Mouse (Mus musculus) limb, embryonic 12.5 days (tissue): ENCODE data around the gene Pip4k2a. TPM values are rescaled to one million over a fixed set of nuclear protein-coding genes. Genes with fewer than 3 reads are reported as not detected.
A peak's percentile ranks its signal among the peaks of the same experiment; 100 is the strongest.

Experiments
- ATAC-seq: fragments of 200-750 bp; cut with Nextera tagmentation; 2 replicates; pipeline ENCODE4 v1.8.0; 2017; ENCODE audit warnings: low read depth, moderate TSS enrichment; ENCODE audit not compliant: insufficient number of reproducible peaks, insufficient read depth, low FRiP score, low TSS enrichment
- H3K27ac ChIP-seq: fragments of 300-500 bp; sonication (generic); 2 replicates; pipeline ENCODE4 v1.5.1; 2016; ENCODE audit warnings: mild to moderate bottlenecking, moderate library complexity
- H3K27me3 ChIP-seq: fragments of 300-500 bp; sonication (generic); 2 replicates; pipeline ENCODE4 v1.6.1; 2016; ENCODE audit warnings: mild to moderate bottlenecking, moderate library complexity
- H3K36me3 ChIP-seq: fragments of 300-500 bp; sonication (generic); 2 replicates; pipeline ENCODE4 v1.6.1; 2016; ENCODE audit warnings: mild to moderate bottlenecking, moderate library complexity
- H3K4me1 ChIP-seq: fragments of 300-500 bp; sonication (generic); replicated peaks from 2 replicates; pipeline ENCODE4 v1.6.1; 2016
- H3K4me2 ChIP-seq: fragments of 300-500 bp; sonication (generic); 2 replicates; pipeline ENCODE4 v1.6.1; 2016; ENCODE audit warnings: mild to moderate bottlenecking, moderate library complexity
- H3K4me3 ChIP-seq: fragments of 300-500 bp; sonication (generic); replicated peaks from 2 replicates; pipeline ENCODE4 v1.5.1; 2016; ENCODE audit warnings: mild to moderate bottlenecking
- H3K9ac ChIP-seq: fragments of 300-500 bp; sonication (generic); replicated peaks from 2 replicates; pipeline ENCODE4 v1.6.1; 2016; ENCODE audit warnings: mild to moderate bottlenecking, moderate library complexity
- H3K9me3 ChIP-seq: fragments of 300-500 bp; sonication (generic); 2 replicates; pipeline ENCODE4 v1.6.1; 2016; ENCODE audit warnings: mild to moderate bottlenecking, moderate library complexity
- WGBS: fragments of 180-500 bp; shearing (Covaris S2); methylation state at CpG from one replicate; pipeline ENCODE4 v1.1.7; 2016; 5-methylcytosine and 5-hydroxymethylcytosine counted together
- polyA plus RNA-seq: library from polyadenylated mRNA; unstranded; fragments of >200 nt; fragmentation: Nextera tagmentation; extraction: Ambion mirVana; gene quantifications from 2 replicates; pipeline ENCODE4 v1.2.1, GENCODE M21; 2016

Pip4k2a gene
- polyA plus RNA-seq, 1 experiment from 2014 or later: 9.9 TPM

DNA sequence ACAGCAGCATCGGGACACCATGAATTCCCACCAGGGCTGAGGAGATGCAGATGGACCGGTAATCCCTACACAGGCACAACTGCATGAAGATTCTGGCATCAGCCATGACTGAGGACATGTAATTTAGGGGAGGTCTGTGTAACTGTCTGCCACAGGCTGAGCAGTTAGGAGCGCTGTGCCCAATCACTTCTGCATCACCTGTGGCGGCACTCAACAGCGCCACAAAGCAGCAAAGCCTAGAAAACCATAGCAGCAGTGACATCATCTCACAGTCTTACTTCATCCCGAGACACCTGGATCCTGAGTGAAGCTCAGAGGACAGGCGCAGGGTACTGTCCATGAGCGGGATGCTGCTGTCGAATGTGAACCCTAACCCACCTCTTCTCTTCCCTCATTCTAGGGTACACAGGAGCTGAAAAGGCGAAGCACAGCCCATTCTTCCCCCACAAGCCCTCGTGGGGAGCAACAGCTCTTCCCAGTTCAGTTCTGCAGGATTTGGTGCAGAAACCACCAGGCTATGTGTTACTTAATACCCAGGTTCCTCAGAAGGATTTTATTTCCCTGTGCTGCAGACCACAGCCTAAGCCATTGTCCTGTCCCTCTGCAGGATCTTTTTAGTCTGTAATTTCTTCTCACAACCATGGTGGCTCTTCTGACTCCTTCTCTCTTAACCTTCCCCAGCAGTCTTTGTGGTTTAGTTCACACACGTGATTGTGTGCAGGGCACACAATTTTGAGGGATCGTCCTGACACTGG, 34.5 kb downstream of the Pip4k2a start:
- Histone ChIP-seq H3K27me3 (peaks cover 3% of the 10 kb centered on the region; the same call in 1 of the 2 replicates), H3K9ac (no peak overlapping the region), H3K27ac (no peak overlapping the region), H3K4me1 (peaks cover 22% of the 10 kb centered on the region), H3K4me2 (no peak overlapping the region), H3K36me3 (no peaks in the 10 kb centered on the region), H3K9me3 (no peaks in the 10 kb centered on the region), H3K4me3 (no peak overlapping the region)
- 76% methylated on average over 13 of the region's 13 CpGs for WGBS
- no peak for ATAC-seq

DNA sequence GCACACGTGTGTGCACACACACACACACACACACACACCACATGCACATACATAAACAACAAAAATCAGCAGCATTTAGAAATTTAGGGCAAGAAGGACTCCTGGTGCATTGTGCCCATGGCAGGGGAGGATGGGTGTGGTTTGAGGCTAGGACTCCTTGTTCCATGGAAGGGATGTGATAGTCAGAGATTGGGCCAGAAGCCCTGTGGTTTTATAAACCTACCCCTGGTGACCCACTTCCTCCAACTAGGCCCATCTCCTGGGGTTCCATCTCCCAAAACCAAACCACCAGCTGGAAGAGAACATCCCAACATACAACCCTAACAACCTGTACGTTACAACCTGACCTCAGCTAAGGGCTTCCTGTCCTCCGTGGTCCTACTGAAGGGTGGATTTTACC, 35.4 kb downstream of the Pip4k2a start:
- no peak for ATAC-seq
- no peak overlapping the region for H3K4me3 ChIP-seq
- no peak overlapping the region for H3K4me2 ChIP-seq
- no peak overlapping the region for H3K27ac ChIP-seq
- H3K9ac ChIP-seq: no peak overlapping the region
- 76% methylated on average over 3 of the region's 3 CpGs for WGBS
- no peaks in the 10 kb centered on the region for H3K9me3 ChIP-seq
- no peaks in the 10 kb centered on the region for H3K36me3 ChIP-seq
- H3K4me1 ChIP-seq: peaks cover 23% of the 10 kb centered on the region
- H3K27me3 ChIP-seq: peaks cover 3% of the 10 kb centered on the region; the same call in 1 of the 2 replicates

DNA sequence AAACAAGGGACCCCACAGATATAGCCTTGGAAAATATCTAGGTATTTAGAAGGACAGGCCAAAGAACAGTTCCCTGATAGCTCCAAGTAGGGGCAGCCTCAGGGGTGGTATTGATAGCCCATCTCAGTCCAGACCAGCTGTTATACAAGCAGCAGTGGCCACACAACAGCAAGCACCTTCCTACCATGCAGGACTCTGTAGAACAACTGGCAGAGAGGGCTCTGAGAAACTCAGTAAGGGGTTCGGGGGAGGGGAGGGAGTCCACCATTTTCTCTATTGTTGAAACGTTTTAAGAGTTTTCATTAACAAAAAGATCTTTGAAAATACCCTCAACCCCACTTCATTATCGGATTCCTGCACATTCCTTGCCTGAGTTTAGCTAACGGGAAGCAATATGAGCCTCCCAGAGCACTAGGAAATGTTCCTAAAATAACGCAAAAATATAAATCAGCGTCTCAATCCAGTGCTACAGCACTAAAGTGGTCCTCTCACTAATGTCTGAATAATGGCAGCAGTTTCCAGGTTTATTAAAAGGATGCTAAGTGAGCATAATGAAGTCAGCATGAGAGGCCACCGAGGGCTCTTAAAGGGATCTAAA, 37.5 kb downstream of the Pip4k2a start:
- 0 out of 2 replicates have a peak, but pooled peaks have one; percentile 64 for ATAC-seq
- H3K4me1 ChIP-seq: peaks cover 34% of the 10 kb centered on the region
- 22% methylated on average over 7 of the region's 7 CpGs for WGBS

DNA sequence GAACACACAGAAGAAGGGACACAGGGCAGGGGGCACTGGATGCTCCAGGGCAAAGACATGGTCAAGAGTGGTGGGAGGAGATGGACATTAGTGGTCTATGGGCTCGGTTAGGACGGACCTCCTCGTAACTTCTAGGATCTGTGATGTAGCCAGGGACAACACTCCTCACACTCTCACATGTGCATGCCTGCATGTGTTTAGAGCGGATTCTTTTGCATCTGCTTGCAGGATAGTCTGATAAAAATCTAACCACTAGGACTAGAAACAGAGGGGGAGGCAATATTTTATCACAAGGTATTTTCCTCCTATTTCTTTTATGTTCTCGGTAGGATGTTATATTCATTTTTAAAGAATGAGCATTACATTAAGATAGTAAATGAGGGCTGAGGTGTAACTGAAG, 38.4 kb downstream of the Pip4k2a start:
- H3K36me3 ChIP-seq: no peaks in the 10 kb centered on the region
- H3K9me3 ChIP-seq: no peaks in the 10 kb centered on the region
- no peak for ATAC-seq
- H3K4me1 ChIP-seq: peaks cover 44% of the 10 kb centered on the region
- H3K27ac ChIP-seq: no peak overlapping the region
- WGBS: 89% methylated on average over 5 of the region's 5 CpGs
- H3K4me3 ChIP-seq: no peak overlapping the region
- no peak overlapping the region for H3K4me2 ChIP-seq
- H3K9ac ChIP-seq: no peak overlapping the region
- peaks cover 16% of the 10 kb centered on the region for H3K27me3 ChIP-seq

More for the DNA sequence above, 37.5 kb downstream of the Pip4k2a start:
- no peak overlapping the region for H3K4me2 ChIP-seq
- H3K4me3 ChIP-seq: no peak overlapping the region
- H3K27ac ChIP-seq: 0 out of 2 replicates have a peak overlapping the region, but pooled peaks have one; percentile 19
- no peak overlapping the region for H3K9ac ChIP-seq
- no peaks in the 10 kb centered on the region for H3K9me3 ChIP-seq
- H3K36me3 ChIP-seq: no peaks in the 10 kb centered on the region
- H3K27me3 ChIP-seq: peaks cover 14% of the 10 kb centered on the region

DNA sequence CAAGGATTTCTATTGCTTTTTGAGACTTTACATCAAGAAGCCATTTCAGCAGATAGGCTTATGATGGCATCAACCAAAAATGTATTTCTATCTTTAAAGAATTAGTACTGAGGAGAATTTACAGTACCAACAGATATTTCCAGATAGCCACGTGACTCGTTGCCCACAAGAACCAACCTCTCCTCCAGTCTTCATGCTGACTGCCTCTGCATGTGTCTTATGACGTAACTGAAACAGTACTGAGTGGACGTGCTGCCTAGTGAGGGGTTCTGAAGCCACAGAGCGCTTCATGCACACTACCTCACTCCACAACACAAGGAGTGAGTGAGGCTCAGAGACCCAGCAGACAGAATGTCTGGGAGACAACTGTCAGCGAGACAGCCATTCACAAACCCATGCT, 38.9 kb downstream of the Pip4k2a start:
- no peaks in the 10 kb centered on the region for H3K9me3 ChIP-seq
- ATAC-seq: no peak
- H3K36me3 ChIP-seq: no peaks in the 10 kb centered on the region
- H3K27me3 ChIP-seq: peaks cover 16% of the 10 kb centered on the region
- H3K4me3 ChIP-seq: no peak overlapping the region
- H3K9ac ChIP-seq: no peak overlapping the region
- H3K27ac ChIP-seq: no peak overlapping the region
- H3K4me2 ChIP-seq: no peak overlapping the region
- peaks cover 48% of the 10 kb centered on the region for H3K4me1 ChIP-seq
- WGBS: 88% methylated on average over 6 of the region's 6 CpGs

DNA sequence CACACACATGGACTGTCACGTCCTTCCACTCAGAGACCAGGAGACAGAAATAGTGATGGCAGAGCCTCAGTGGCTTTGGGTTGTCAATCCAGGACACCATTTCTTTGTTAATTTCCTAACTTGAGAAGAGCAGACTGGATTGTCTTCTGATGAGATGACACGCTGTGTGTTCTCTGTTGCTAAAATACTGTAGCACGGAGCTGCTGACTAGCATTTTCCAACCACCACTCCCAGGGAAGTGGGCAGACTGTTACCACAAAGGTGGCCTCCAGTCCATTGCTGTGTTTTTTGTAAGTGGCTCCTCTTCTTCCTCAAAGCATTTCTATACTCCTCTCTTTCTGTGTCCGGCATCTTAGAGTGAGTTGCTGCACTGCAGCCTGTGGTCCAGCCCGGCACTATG, 39.4 kb downstream of the Pip4k2a start:
- no peak overlapping the region for H3K4me2 ChIP-seq
- no peak for ATAC-seq
- no peak overlapping the region for H3K27ac ChIP-seq
- H3K4me1 ChIP-seq: peaks cover 53% of the 10 kb centered on the region
- H3K4me3 ChIP-seq: no peak overlapping the region
- peaks cover 16% of the 10 kb centered on the region for H3K27me3 ChIP-seq
- H3K36me3 ChIP-seq: no peaks in the 10 kb centered on the region
- 95% methylated on average over 5 of the region's 5 CpGs for WGBS
- H3K9me3 ChIP-seq: no peaks in the 10 kb centered on the region
- H3K9ac ChIP-seq: no peak overlapping the region

DNA sequence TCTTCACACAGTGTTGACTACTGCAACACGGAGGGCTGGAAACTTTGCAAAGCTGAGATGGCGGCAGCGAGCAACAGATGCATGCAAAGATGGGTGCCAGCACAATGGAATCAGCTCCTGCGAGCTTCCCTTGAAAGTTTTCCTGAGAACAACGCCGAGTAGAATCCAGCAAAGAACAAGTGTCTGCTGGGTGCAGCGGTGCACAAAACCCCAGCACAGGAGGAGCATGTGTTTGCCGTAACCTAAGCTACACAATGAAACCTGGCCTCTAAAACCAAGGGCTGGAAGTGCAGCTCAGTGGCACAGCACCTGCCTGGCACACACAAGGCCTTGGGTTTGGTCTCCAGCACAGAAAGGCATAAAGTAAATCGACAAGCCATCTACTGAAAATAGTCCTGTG, 39.9 kb downstream of the Pip4k2a start:
- H3K27ac ChIP-seq: no peak overlapping the region
- 88% methylated on average over 9 of the region's 9 CpGs for WGBS
- no peaks in the 10 kb centered on the region for H3K9me3 ChIP-seq
- peaks cover 16% of the 10 kb centered on the region for H3K27me3 ChIP-seq
- no peaks in the 10 kb centered on the region for H3K36me3 ChIP-seq
- peaks cover 53% of the 10 kb centered on the region for H3K4me1 ChIP-seq
- ATAC-seq: no peak
- H3K9ac ChIP-seq: no peak overlapping the region
- no peak overlapping the region for H3K4me2 ChIP-seq
- no peak overlapping the region for H3K4me3 ChIP-seq

DNA sequence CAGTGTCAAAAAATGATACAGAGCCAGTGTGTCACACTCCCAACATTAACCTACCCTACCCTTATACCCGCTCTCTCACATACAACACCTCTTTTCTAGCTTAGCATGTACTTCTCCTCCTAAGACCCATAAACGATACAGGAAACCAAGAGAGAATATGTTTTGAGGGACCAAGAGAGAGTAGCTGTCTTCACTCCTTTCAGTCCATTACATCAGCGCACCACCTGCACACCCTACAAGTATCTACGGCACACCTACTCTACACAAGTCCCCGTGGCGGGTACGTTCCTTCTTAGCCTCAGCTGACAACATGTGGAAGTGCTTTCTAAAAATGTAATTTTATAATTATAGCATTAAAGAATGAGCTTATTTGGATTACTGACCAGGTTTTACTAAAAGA, 40.5 kb downstream of the Pip4k2a start:
- H3K4me1 ChIP-seq: peaks cover 55% of the 10 kb centered on the region
- H3K4me2 ChIP-seq: no peak overlapping the region
- H3K9ac ChIP-seq: no peak overlapping the region
- H3K27ac ChIP-seq: no peak overlapping the region
- ATAC-seq: no peak
- H3K27me3 ChIP-seq: peaks cover 19% of the 10 kb centered on the region
- WGBS: 89% methylated on average over 7 of the region's 7 CpGs
- no peaks in the 10 kb centered on the region for H3K36me3 ChIP-seq
- no peaks in the 10 kb centered on the region for H3K9me3 ChIP-seq
- H3K4me3 ChIP-seq: no peak overlapping the region

DNA sequence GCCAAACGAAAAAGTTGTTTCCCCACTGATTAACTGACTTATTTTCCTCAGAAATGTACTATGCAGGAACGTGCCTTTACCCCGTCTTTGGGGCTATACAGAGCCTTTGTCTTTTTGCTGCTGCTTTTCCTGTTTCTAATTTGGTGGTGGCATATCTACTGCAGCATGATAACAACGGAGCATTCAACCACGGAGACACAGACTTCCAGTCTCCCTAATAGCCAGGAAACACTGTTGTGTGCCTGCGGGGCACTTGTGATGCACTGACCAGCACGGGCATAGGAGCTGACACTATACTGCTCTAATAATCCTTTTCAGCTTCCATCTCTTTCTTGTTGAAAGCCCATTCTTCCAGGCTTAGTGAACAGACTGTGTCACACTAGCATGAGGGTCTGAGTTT, 41.0 kb downstream of the Pip4k2a start:
- H3K9me3 ChIP-seq: no peaks in the 10 kb centered on the region
- H3K27me3 ChIP-seq: peaks cover 25% of the 10 kb centered on the region
- ATAC-seq: no peak
- H3K4me3 ChIP-seq: no peak overlapping the region
- H3K36me3 ChIP-seq: no peaks in the 10 kb centered on the region
- H3K9ac ChIP-seq: no peak overlapping the region
- H3K4me1 ChIP-seq: peaks cover 60% of the 10 kb centered on the region
- H3K27ac ChIP-seq: no peak overlapping the region
- WGBS: 60% methylated on average over 7 of the region's 7 CpGs
- no peak overlapping the region for H3K4me2 ChIP-seq

DNA sequence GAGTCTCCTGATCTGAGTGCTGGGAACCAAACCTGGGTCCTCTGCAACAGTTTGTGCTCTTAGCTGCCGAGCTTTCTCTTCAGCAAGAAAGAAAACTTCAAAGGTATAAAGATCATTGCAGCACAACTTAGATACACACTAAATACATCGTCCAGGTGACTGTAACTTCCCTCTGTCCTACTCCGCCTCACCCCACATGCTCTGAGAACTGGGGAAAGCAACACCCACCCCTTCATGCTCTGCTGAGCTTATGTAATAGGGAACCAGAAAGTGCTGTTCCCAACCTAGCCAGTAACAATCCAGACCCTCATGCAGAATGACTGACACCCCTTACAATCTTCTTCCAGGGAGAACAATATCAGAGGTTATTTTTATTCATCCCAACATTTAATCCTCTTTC, 41.5 kb downstream of the Pip4k2a start:
- peaks cover 60% of the 10 kb centered on the region for H3K4me1 ChIP-seq
- no peaks in the 10 kb centered on the region for H3K9me3 ChIP-seq
- no peak overlapping the region for H3K27ac ChIP-seq

DNA sequence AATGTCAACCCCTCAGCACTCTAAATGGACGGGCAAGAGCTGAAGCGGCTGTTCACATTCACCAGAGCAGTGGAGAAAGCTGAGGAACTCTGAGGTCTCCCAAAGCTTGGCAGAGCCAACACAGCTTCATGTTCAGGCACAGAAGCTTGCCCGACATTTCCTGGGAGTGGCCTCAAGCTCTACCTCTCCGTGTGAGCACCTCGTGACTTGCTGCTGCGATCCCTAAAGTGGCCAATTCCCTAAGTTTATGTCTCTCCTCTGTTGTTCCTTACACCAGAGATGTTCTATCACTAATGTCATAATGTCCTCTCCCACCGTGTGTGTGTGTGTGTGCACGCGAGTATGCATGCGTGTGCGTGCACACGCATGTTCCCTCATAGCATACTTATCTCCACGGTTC, 42.3 kb downstream of the Pip4k2a start:
- H3K9me3 ChIP-seq: no peaks in the 10 kb centered on the region
- 88% methylated on average over 13 of the region's 13 CpGs for WGBS
- H3K27ac ChIP-seq: no peak overlapping the region
- peaks cover 25% of the 10 kb centered on the region for H3K27me3 ChIP-seq
- no peak for ATAC-seq
- H3K4me2 ChIP-seq: no peak overlapping the region
- H3K9ac ChIP-seq: no peak overlapping the region
- H3K4me1 ChIP-seq: peaks cover 55% of the 10 kb centered on the region
- no peak overlapping the region for H3K4me3 ChIP-seq
- H3K36me3 ChIP-seq: no peaks in the 10 kb centered on the region

More for the DNA sequence above, 41.5 kb downstream of the Pip4k2a start:
- H3K4me2 ChIP-seq: no peak overlapping the region
- WGBS: 87% methylated on average over 3 of the region's 3 CpGs
- no peak overlapping the region for H3K4me3 ChIP-seq
- no peak for ATAC-seq
- H3K27me3 ChIP-seq: peaks cover 25% of the 10 kb centered on the region
- H3K36me3 ChIP-seq: no peaks in the 10 kb centered on the region
- H3K9ac ChIP-seq: no peak overlapping the region
